Mouse (Mus musculus) skeletal muscle tissue, adult 2 months (tissue): Measurements from ENCODE around the gene Tmem150a.
A peak's percentile ranks its signal among the peaks of the same experiment; 100 is the strongest.

ENCODE experiments used
- DNase-seq: peaks from one replicate; pipeline ENCODE4 v3.0.0-alpha.2; 2012; ENCODE audit warnings: low read depth, low spot score

The Tmem150a gene

DNA sequence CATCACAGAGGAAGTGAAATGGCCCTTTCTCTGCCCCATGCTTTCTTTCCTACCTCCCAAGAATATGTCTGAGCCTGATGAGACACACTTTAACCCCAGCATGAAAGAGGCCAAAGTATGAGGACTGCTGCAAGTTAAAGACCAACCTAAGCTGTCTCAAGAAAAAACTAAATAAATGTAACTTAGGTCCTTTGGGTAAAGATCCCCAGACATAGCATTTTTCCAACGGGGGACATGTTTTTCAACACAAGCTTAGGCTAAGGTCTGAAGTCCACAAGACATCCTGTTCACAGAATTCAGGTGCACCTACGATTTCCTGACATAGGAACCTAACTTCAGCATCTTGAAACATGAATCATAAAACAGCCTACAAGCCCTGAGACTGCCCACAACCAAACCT, 5.0 kb upstream of the Tmem150a start:
- DNase-seq, result no peak

DNA sequence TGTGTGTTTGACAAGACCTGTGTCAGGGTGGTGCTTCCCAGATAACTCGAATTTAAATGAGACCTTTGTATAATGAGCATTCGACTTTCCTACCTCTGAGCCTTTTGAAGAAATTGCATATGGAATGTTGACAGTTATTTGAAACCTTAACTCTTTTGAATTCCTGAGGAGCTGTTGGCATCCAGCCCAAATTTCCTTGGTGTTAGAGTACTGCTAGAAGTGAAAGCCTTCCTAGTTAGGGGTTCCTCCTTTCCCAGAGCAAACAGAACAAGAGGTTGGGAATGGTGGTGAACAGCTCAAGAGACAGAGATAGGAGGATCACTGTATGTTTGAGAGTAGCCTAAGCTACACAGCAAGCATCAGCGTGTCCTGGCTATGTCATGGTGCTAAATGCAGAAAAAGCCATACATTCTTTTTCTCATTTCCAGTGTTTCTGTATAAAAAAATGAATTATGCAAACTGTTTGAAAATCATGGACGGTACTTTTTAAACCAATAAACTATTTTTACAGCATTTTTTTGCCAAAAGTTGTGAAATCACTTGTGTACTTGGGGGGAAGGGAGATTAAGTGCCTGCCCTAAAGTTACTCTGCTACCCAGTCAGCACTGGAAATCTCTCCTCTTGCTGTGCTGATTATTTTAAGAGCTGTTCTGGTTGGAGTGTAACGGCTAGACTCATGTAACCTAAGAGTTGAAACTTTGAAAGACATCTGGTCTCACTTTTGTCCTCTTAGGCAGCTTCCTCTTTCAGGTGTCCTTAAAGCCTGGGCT, 2.4 kb upstream of the Tmem150a start:
- DNase-seq, result no peak

DNA sequence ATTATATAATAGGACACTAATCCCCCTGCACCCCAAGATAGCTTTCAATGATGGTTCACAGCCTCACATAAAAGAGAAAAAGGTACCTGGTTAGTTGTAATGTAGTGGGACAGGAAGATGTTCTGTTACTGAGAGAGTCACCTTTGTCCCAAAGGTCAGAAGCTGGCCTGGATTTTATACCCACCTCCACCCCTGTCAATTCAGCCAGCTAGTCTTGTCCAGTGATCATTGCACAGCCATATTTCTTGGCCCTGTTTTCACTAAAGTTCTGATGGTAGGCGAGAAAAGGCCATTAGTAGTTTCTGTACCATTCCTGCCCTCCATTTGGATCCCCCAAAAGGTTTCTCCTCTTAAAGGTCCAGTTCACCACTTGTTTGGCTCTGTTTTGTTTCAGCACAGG, 1.2 kb upstream of the Tmem150a start:
- no peak for DNase-seq

DNA sequence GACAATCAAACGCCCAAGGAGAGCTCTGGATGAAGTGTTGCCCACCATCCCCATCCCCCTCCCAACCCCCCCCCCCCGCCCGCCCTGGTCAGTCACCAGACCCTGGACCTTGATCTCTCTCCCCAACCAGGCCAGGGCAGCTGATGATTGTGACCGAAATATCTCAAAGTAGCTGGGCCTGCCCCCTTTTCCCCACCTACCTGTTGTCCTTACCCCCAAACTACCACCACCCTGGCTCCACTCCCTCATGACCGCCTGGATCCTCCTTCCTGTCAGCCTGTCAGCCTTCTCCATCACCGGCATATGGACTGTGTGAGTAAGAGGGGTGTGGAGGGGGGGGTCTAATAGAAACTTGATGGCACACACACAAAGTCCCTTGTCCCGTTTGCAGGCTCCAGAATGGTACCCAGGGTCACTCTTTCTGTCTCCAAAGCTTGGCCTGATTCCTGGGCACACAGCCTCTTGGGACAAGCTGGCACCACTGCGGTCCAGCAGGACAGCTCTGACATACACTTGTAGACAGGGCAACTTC, 820 bp downstream of the Tmem150a start:
- DNase-seq, result no peak

DNA sequence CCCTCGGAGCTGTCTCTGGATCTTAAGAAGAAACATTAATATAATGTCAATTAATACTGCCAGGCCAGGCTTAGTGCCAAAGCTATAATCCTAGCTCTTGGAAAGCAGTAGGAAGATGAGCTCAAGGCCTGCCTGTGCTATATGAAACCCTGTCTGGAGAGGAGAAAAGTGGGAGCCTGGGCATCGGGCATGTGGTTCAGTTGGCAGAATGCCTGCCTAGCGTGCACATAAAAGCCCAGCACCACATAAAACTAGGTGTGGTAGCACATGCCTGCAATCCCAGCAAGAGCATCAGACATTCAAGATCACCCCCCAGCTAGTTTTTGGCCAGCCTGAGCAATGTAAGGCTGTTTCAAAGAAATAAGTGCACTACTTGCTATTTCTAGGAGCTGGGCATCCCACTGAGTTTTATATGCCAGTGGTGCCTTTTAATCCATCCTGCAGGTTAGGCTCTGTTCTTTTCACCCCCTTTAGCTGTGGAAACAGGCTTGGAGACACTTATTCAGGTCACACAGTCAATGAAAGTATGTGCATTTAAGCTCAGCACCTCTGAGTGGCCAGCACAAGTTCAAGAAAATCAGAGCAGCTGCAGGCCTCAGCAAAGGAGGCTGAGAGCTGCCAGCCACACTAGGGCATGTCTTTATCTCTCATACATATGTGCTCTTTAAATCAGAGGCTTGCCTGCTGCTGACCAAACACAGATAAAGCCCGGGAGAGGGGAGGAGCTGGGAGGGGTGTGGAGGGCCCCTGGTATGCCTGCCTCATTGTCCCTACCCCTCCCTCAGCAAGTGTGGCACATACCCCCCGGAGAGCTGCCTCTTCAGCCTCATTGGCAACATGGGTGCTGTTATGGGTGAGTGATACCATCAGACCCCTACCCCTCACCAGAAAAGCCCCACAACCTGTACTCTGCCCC, 2.2 kb downstream of the Tmem150a start:
- DNase-seq, result no peak

DNA sequence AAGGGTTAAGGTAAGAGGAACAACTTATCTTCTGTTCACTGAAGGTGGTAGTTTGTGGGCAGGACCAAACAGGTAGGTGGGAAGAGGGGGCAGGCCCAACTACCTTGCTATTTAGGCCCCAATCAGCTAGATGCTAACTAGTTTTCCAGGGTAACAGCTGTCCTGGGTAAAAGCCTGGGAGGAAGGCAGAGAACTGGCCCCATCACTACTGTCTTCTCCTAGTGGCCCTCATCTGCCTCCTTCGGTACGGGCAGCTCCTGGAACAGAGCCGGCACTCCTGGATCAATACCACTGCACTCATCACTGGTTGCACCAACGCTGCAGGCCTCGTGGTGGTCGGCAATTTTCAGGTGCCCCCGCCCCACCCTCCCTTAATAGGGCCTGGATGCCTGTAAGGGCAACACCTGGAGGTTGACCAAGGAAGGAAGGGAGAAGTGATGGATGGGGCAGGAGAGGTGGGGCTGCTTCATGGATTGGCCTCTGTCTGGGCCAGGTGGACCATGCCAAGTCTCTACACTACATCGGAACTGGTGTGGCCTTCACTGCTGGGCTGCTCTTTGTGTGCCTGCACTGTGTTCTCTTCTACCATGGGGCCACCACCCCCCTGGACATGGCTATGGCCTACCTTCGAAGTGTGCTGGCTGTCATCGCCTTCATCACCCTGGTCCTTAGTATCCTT, 3.0 kb downstream of the Tmem150a start:
- no peak for DNase-seq

DNA sequence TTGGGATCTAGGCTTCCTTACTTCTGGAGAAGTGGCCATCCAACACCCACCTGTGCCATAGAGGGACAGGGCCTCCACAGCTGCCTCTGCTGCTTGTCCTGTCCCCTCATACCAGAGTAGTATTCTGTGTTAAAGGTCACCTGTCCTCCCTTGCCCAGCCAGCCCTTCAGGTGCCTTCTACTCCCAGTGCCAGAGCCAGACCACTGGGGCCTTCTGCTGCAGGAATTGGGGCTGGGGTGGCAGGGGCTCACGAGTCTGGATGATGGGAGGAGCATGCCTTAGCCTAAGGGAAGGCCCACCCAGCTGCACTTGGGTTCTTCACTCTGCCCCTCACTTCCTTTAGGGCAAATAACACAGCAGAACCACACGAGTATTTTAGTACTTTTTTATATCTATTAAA, 4.1 kb downstream of the Tmem150a start:
- no peak for DNase-seq

DNA sequence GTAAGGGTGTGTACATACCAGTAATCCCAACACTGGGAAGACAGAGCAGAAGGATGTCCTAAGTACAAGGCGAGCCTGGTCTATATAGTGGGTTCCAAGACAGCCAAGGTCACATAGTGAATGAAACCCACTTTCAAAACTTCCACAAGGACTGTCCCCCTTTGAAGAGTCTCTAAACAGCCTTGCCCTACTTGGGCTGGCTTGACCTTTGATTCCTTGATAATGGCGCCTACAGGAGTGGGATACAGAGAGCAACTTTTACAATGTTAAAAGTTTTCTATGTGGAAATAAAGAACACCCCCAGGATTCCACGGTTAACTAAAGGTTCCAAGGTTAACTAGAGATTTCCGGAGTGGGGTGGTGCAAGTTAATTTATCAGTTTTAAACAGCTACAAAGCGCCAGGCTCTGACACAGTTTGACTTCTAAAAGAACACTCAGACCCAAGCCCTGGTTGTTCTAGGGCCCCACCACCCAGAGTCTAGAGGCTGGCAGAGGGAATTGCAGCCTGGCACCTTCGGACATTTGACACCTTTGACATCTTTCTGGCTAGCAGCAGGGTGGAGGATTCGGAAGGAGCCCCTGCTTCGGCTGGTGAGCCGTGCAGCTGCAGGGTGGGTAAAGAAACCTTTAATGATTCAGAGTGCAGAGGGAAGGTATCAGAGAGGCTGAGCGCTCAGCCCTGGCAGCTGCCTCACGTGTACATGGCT, 4.8 kb downstream of the Tmem150a start:
- DNase-seq, result no peak

DNA sequence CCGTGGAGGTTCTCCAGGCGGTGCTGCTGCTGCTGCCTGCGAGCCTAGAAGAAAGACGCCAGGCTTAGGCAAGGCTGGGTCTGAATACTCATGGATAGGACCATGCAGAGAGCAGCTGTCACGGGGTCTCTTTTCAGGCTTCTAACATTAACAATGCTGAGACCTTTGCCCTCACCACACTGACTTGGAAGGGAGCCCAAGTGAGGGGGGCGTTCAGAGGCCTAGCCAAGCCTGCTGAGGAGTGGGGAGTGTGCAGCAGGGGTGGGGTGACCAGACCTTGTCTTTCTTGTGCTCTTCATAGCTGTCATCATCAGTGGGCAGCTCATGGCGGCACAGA, 5.3 kb downstream of the Tmem150a start:
- no peak for DNase-seq

DNA sequence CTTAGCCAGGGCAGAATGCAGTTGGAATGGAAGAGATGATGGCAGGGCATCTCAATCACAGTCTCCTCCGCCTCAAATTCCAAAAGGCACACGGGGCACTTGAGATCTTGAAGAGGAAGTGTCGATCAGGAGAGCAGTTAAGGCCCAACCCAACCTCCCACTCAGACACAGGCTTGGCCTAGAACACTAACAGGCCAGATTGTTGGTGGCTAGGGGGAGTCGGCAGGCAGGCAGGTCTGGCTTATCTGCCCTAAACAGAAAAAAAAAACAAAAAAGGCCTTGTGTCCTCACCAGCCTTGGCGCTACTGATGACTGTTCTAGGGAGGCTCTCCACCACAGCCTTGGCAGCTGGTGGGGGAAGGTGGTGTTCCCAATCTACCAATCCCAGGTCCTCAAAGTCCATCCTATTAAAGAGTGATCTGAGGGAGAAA, 5.9 kb downstream of the Tmem150a start:
- DNase-seq, result no peak

DNA sequence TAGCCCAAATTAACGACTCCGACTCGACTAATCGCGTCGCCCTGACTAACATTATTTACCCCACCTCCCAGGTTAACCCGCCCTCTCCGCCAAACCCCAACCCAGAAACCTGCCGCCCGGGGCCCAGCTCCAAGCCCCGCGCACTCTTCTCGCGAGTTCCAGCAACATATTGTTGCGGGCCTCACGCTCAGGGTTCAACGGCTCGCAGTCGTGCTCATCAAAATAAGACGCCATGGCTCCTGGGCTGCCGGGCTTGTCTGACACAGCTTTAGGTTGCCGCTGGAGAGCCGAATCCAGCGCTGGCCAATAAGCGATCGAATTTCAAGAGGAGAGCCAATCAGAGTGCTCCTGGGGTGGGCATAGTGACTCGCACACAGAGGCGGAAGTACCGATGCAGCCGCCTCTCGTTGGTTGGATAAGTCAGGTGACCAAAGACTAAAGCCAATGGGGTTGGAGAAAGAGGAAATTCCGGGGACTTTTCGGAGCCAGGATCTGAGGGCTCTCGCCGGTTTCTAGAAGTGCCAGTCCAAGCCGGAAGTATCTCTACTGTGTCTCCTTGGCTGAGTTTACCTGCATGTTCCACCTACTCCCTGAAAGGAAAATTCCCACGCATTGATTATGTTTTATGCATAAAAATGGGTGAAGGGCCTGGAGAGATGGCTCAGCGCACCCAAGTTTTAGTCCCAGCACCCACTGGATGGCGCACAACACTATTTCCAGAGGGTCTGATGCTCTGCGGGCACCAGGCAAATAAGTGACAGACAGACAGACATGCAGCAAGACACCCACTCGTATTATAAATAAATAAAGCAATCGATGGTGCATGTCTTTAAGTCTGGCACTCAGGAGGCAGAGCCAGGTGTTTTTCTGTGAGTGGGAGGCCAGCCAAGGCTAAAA, 7.1 kb downstream of the Tmem150a start:
- peak; percentile 97 for DNase-seq

DNA sequence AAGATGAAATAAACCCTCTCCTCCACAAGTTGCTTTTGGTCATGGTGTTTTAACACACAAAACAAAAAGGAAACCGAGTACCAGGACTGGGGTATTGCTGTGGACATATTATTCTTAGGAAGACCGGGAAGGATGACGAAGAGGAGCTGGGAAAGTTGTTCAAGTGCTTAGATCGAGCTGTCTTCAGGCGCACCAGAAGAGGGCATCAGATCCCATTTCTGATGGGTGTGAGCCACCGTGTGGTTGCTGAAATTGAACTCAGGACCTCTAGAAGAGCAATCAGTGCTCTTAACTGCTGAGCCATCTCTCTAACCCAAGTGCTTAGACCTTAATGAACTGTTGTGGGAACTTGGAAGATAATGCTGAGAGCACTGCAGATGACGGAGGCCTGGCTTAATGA, 8.8 kb downstream of the Tmem150a start:
- no peak for DNase-seq

DNA sequence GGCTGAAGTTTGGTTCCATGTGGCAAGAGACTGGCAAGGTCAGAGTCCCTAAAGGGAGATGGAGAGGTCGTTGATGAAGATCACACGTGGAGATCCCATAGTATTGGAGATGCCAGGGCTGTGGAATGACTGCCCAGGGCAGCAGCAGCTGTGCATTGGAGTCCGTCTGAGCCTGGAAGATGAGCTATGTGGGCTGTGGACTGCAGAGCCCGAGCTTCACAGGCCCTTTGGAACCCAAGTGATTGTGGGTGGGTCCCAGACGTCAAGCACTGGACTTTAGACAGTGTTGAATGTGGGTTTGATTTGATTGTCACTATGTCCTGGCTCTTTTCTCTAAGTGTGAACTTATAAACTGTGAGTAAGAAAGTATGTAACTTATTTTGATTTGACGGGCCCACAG, 9.7 kb downstream of the Tmem150a start:
- DNase-seq, result no peak

DNA sequence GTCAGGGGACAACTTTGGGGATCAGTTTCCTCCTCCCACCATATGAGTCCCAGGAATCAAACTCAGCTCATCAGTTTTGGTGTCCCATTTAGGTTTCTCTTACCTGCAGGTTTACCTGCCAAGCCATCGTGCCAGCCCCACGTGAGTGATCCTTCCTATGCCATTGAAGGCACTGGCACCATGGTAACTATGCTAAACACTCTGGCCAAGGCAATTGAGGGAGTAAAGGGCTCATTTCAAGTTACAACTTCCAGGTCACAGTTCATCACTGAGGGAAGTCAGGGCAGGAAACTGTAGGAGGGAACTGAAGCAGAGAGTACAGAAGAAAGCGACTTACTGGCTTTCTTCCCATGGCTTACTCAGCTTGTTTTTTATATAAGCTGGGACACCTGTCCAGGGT, 11.1 kb downstream of the Tmem150a start:
- no peak for DNase-seq

DNA sequence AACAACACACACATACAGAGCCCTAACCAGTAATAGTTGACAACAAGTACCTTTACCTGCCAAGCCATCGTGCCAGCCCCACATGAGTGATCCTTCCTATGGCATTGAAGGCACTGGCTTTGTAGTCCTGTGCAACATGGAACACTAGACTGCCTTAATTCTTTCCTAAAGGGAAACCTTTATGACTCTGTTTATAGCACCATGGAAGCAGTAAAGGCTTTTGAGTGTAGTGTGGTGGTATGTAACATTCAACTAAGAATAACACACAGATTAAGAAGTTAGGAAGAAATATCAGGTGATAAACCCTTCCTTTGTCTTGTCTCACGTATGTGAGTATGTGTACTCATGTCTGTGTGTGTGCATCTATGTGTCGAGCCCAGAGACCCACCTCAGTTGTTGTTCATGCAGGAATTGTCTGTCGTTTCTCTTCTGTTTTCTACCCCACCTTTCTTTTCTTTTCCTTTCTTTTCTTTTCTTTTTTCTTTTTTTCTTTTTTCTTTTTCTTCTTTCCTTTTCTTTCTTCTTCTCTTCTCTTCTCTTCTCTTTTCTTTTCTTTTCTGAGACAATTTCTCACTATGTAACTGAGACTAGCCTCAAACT, 11.7 kb downstream of the Tmem150a start, which contains the start of gene Rnf181:
Gene Rnf181 (minus strand): TSS at position 113 of the 600 bp plus-strand sequence.
- DNase-seq, result no peak

DNA sequence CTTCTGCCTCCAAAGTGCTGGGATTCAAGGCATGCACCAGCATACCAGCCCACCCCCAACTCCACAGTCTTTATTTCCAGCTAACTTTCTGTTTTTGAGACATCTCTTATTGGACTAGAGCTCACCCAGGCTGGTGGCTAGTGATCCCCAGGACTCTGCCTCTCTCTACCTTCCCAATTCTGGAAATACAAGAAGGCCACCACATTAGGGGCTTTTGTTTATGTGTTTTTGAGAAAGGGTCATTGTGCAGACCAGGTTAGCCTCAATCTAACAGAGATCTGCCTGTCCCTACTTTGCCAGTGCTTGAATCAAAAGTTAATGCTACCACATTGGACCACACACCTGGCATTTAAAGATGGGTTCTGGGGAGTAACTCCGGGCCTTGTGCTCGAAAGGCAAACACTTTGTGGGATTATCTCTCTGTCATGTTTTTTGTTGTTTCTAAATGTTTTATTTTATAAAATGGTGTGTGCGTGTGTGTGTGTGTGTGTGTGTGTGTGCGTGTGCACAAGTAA, 12.3 kb downstream of the Tmem150a start:
- DNase-seq, result no peak

DNA sequence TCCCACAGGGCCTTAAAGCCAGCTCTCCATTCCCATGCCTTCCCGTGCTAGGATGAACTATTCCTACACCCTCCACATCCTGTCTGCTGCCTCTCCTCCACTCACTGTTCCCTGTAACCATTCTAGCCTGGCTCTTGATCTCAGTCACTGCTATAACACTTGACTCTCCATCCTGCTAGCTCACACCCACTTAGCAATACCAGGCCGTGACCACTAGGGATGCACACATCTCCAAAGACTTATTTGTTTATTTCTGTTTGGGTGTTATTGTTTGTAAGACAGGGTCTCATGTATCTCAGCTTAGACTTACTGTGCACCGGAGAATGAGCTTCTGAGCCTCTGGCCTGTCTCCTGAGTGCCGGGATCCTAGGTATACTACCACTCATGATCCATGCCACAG, 14.3 kb downstream of the Tmem150a start:
- DNase-seq, result no peak

DNA sequence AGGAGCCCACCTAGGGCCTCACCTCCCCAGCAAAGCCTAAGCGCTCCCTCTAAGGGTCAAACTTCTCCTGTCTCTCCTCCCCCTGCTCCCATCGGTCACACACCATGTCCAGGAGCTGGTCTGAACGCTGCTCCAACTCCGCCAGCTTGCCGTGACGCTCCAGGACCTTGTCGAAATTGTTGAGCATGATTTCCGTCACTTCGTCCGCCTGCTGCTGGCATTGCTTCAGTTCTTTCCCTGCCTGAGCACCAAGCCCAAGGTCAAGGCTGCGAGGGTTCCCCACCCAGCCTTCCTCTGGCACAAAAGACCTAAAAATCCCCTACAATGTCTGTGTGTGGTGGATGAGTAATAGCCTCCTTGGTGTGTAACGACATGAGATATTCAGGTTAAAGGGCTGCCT, 14.8 kb downstream of the Tmem150a start:
- no peak for DNase-seq

DNA sequence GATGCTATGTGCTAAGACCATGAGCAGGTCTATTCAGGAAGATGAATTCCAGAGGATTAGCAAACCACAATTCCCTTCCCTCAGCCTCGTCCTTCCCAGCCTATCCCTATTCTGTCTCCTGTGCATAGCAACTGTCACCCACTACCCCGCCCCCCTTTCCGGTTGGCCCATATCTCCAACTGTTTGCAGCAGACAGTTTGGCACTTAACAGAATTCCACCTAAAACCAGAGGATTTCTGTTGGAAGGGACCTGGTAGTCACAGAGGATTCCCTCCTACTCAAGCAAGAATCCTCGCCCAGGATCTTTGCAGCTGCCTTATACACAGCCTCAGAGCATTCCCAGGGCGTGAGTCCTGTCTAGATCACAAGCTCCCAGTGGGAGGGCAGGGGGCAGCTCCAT, 15.9 kb downstream of the Tmem150a start:
- DNase-seq, result no peak

DNA sequence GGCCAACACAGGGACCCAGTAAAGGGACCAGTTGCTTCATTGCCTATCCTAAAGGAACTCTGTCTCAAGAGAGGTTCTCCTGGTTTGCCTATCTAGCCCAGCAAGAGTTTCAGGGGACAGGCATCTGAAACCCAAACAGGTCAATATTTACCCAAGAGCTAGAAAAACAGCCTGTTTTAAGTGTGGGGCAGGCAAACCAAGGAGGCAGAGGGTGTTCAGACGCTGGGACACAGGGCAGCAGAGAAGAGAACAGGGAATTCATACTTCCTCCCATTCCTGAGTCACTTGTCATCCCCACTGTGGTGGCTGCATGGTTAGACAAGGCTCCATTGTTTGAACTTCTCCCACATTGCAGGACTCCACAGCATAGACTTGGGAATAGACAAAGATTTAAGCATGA, 16.3 kb downstream of the Tmem150a start:
- DNase-seq, result no peak
